Mouse (Mus musculus): ENCODE data around the gene Parva. TPM values are rescaled to one million over a fixed set of nuclear protein-coding genes. Genes with fewer than 3 reads are reported as not detected.

Parva gene
- polyA plus RNA-seq, 1 experiment from 2014 or later, result 18.4 TPM

DNA sequence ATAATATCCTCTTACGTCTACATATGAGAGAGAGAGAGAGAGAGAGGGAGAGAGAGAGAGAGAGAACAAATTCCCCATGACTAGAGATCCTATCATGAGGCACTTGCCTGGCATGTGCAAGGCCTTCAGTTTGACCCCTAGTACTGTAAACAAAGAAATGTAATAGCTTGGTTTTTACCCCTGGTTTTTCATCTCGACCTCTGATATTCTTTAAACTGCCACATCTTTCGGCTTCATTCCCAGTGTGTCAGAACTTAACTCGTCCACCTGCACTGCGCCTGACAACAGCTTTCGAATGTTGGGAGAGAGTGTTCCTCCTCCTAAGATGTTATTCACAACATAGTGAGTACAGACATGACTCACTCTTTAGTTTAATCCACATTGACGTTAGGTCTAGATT is 69.6 kb downstream of the Parva start:
- Histone ChIP-seq H3K27ac (ENCODE audit: low read depth, low read length) (no peak overlapping the region), H3K4me1 (ENCODE audit: control insufficient read depth, insufficient read depth, low read length) (peaks cover 13% of the 10 kb centered on the region), H3K9me3 (ENCODE audit: control insufficient read depth, low read length) (no peaks in the 10 kb centered on the region), H3K36me3 (ENCODE audit: control insufficient read depth, insufficient read depth, low read length) (no peaks in the 10 kb centered on the region), H3K9ac (replicated peaks; ENCODE audit: low read depth, low read length) (no peak overlapping the region), H3K27me3 (ENCODE audit: control insufficient read depth, insufficient read depth, low read length) (no peaks in the 10 kb centered on the region), H3K4me2 (ENCODE audit: low read depth, low read length) (no peak overlapping the region), H3K4me3 (ENCODE audit: low read depth, low read length) (no peak overlapping the region)
- ATAC-seq (ENCODE audit: low read depth), result no peak
- 73% methylated on average over 7 of the region's 7 CpGs for WGBS

DNA sequence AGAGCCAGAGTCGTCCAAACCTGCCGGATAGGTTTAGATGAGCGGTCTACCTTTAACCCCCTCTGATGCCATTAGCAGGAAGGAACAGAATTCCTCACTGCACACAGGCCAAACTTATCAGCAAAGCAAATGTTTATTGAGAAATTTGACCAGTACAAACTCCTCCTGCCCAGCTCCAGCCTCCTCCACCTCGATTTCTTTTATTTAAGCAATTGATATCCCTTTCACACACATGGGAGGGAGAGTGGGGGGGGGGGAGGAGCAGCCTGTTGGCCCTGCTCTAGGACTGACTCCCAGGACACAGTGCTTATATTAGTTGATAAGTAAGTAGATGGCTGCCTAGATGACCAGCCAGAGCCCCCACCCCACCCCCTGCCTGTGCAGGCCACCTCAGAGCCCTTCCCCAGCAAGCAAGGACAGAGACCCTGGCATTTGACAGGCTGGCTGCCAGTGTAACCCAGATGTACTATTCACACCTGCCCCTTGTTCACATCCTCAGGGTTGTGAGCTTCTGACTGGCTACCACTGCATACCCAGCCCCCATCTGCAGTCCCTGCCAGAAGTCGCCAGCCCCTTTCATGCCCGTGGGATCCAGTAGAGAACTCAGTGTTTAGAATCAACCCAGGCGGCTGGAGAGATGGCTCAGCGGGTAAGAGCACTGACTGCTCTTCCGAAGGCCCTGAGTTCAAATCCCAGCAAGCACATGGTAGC is 71.4 kb downstream of the Parva start:
- Histone ChIP-seq H3K4me3 (ENCODE audit: low read depth, low read length) (no peak overlapping the region), H3K4me2 (ENCODE audit: low read depth, low read length) (no peak overlapping the region), H3K27me3 (ENCODE audit: control insufficient read depth, insufficient read depth, low read length) (no peaks in the 10 kb centered on the region), H3K36me3 (ENCODE audit: control insufficient read depth, insufficient read depth, low read length) (no peaks in the 10 kb centered on the region), H3K9me3 (ENCODE audit: control insufficient read depth, low read length) (no peaks in the 10 kb centered on the region), H3K9ac (replicated peaks; ENCODE audit: low read depth, low read length) (no peak overlapping the region), H3K27ac (ENCODE audit: low read depth, low read length) (no peak overlapping the region), H3K4me1 (ENCODE audit: control insufficient read depth, insufficient read depth, low read length) (peaks cover 30% of the 10 kb centered on the region)
- no peak for ATAC-seq (ENCODE audit: low read depth)
- 60% methylated on average over 9 of the region's 9 CpGs for WGBS

GRCm38 (mm10) chr7:112499453-112500133 is 72.3 kb downstream of the Parva start:
- Histone ChIP-seq H3K36me3 (ENCODE audit: control insufficient read depth, insufficient read depth, low read length) (no peaks in the 10 kb centered on the region), H3K4me3 (ENCODE audit: low read depth, low read length) (no peak overlapping the region), H3K4me2 (ENCODE audit: low read depth, low read length) (no peak overlapping the region), H3K27ac (ENCODE audit: low read depth, low read length) (no peak overlapping the region), H3K9me3 (ENCODE audit: control insufficient read depth, low read length) (no peaks in the 10 kb centered on the region), H3K27me3 (ENCODE audit: control insufficient read depth, insufficient read depth, low read length) (no peaks in the 10 kb centered on the region), H3K9ac (replicated peaks; ENCODE audit: low read depth, low read length) (no peak overlapping the region), H3K4me1 (ENCODE audit: control insufficient read depth, insufficient read depth, low read length) (peaks cover 30% of the 10 kb centered on the region)
- 21% methylated on average over 10 of the region's 10 CpGs for WGBS
- ATAC-seq (ENCODE audit: low read depth), result peak; percentile 32; the same call in 1 of the 2 replicates

DNA sequence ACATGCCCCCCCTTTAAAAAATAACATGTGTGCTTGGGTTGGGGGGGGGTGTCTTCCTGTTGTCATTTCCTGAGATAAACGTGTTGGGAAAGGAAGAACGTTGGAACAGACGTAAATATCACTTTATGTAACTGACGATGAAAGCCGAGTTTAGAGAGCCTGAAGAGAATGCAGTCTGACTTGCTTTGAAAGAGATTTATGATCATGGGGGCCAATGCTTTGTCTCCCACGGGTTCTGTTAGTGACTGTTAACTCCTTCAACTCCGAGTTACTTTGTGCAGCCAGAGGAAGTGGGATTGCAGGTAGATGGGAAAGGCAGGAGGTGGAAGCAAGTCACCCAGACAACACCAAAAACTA is 72.8 kb downstream of the Parva start:
- H3K27me3 ChIP-seq (ENCODE audit: control insufficient read depth, insufficient read depth, low read length), result no peaks in the 10 kb centered on the region
- H3K4me2 ChIP-seq (ENCODE audit: low read depth, low read length), result no peak overlapping the region
- no peak overlapping the region for H3K27ac ChIP-seq (ENCODE audit: low read depth, low read length)
- ATAC-seq (ENCODE audit: low read depth), result no peak
- H3K36me3 ChIP-seq (ENCODE audit: control insufficient read depth, insufficient read depth, low read length), result no peaks in the 10 kb centered on the region
- WGBS, result 1% methylated on average over 7 of the region's 7 CpGs
- no peaks in the 10 kb centered on the region for H3K9me3 ChIP-seq (ENCODE audit: control insufficient read depth, low read length)
- H3K4me1 ChIP-seq (ENCODE audit: control insufficient read depth, insufficient read depth, low read length), result peaks cover 30% of the 10 kb centered on the region
- no peak overlapping the region for H3K9ac ChIP-seq (replicated peaks; ENCODE audit: low read depth, low read length)
- H3K4me3 ChIP-seq (ENCODE audit: low read depth, low read length), result no peak overlapping the region

DNA sequence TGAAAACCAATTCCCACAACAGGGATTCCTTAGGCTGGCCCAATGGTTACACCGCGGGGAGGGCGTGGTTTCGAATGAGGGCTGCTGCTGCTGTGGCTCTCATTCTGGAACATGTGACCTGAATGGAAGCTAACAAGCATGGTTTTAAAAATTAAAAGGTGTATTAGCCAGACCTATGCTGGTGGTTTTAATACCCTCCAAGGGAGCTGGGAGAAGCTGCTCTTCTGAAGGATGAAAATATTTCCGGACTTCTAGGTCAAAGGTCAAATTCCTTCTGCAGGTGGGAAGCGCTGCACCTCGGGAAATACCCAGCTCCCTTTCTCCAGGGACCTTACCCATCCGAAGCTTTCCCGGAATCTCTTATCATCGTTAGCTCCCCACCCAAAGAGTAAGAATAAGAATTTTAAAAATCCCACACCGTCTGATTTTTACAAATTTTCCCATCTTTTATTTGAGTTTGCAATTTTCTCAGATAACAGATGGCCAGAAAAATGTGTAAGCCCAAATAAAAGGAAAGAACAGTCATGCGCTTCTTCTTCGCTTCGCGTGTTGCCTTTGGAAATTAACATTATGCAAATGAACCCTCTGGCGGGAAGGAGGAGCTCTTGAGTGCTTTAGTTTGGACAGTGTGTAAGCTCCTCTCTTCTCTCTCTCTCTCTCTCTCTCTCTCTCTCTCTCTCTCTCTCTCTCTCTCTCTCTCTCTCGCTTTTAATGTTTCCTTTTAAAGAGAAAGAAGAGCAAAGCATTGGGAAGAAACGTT is 74.9 kb downstream of the Parva start:
- Histone ChIP-seq H3K27ac (ENCODE audit: low read depth, low read length) (no peak overlapping the region), H3K4me2 (ENCODE audit: low read depth, low read length) (peak overlapping the region; percentile 32; the same call in 1 of the 2 replicates), H3K9me3 (ENCODE audit: control insufficient read depth, low read length) (no peaks in the 10 kb centered on the region), H3K36me3 (ENCODE audit: control insufficient read depth, insufficient read depth, low read length) (no peaks in the 10 kb centered on the region), H3K27me3 (ENCODE audit: control insufficient read depth, insufficient read depth, low read length) (no peaks in the 10 kb centered on the region), H3K4me1 (ENCODE audit: control insufficient read depth, insufficient read depth, low read length) (peaks cover 30% of the 10 kb centered on the region), H3K4me3 (ENCODE audit: low read depth, low read length) (no peak overlapping the region), H3K9ac (replicated peaks; ENCODE audit: low read depth, low read length) (no peak overlapping the region)
- ATAC-seq (ENCODE audit: low read depth), result 0 out of 2 replicates have a peak, but pooled peaks have one; percentile 44
- 25% methylated on average over 18 of the region's 18 CpGs for WGBS

GRCm38 (mm10) chr7:112502845-112503244 is 75.5 kb downstream of the Parva start:
- Histone ChIP-seq H3K4me2 (ENCODE audit: low read depth, low read length) (peak overlapping the region; percentile 32; the same call in 1 of the 2 replicates), H3K27ac (ENCODE audit: low read depth, low read length) (0 out of 2 replicates have a peak overlapping the region, but pooled peaks have one; percentile 44), H3K9ac (replicated peaks; ENCODE audit: low read depth, low read length) (no peak overlapping the region), H3K9me3 (ENCODE audit: control insufficient read depth, low read length) (no peaks in the 10 kb centered on the region), H3K4me1 (ENCODE audit: control insufficient read depth, insufficient read depth, low read length) (peaks cover 30% of the 10 kb centered on the region), H3K27me3 (ENCODE audit: control insufficient read depth, insufficient read depth, low read length) (no peaks in the 10 kb centered on the region), H3K4me3 (ENCODE audit: low read depth, low read length) (no peak overlapping the region), H3K36me3 (ENCODE audit: control insufficient read depth, insufficient read depth, low read length) (no peaks in the 10 kb centered on the region)
- 25% methylated on average over 5 of the region's 5 CpGs for WGBS
- no peak for ATAC-seq (ENCODE audit: low read depth)

- no peak for ATAC-seq (ENCODE audit: low read depth)
Observed at GRCm38 (mm10) chr7:112503448-112503847, 76.1 kb downstream of the Parva start.

GRCm38 (mm10) chr7:112503917-112504316 is 76.6 kb downstream of the Parva start:
- H3K27ac ChIP-seq (ENCODE audit: low read depth, low read length), result no peak overlapping the region
- no peaks in the 10 kb centered on the region for H3K27me3 ChIP-seq (ENCODE audit: control insufficient read depth, insufficient read depth, low read length)
- H3K9me3 ChIP-seq (ENCODE audit: control insufficient read depth, low read length), result no peaks in the 10 kb centered on the region
- no peak overlapping the region for H3K4me3 ChIP-seq (ENCODE audit: low read depth, low read length)
- H3K9ac ChIP-seq (replicated peaks; ENCODE audit: low read depth, low read length), result no peak overlapping the region
- peaks cover 30% of the 10 kb centered on the region for H3K4me1 ChIP-seq (ENCODE audit: control insufficient read depth, insufficient read depth, low read length)
- H3K4me2 ChIP-seq (ENCODE audit: low read depth, low read length), result no peak overlapping the region
- H3K36me3 ChIP-seq (ENCODE audit: control insufficient read depth, insufficient read depth, low read length), result no peaks in the 10 kb centered on the region
- WGBS, result 63% methylated on average over 3 of the region's 3 CpGs
- ATAC-seq (ENCODE audit: low read depth), result no peak

More at GRCm38 (mm10) chr7:112503448-112503847, 76.1 kb downstream of the Parva start:
- no peak overlapping the region for H3K4me3 ChIP-seq (ENCODE audit: low read depth, low read length)
- H3K27me3 ChIP-seq (ENCODE audit: control insufficient read depth, insufficient read depth, low read length), result no peaks in the 10 kb centered on the region
- H3K9ac ChIP-seq (replicated peaks; ENCODE audit: low read depth, low read length), result no peak overlapping the region
- no peaks in the 10 kb centered on the region for H3K9me3 ChIP-seq (ENCODE audit: control insufficient read depth, low read length)
- H3K4me1 ChIP-seq (ENCODE audit: control insufficient read depth, insufficient read depth, low read length), result peaks cover 30% of the 10 kb centered on the region
- no peak overlapping the region for H3K4me2 ChIP-seq (ENCODE audit: low read depth, low read length)
- WGBS, result 23% methylated on average over 6 of the region's 6 CpGs
- no peaks in the 10 kb centered on the region for H3K36me3 ChIP-seq (ENCODE audit: control insufficient read depth, insufficient read depth, low read length)
- H3K27ac ChIP-seq (ENCODE audit: low read depth, low read length), result peak overlapping the region; percentile 44; the same call in 1 of the 2 replicates

DNA sequence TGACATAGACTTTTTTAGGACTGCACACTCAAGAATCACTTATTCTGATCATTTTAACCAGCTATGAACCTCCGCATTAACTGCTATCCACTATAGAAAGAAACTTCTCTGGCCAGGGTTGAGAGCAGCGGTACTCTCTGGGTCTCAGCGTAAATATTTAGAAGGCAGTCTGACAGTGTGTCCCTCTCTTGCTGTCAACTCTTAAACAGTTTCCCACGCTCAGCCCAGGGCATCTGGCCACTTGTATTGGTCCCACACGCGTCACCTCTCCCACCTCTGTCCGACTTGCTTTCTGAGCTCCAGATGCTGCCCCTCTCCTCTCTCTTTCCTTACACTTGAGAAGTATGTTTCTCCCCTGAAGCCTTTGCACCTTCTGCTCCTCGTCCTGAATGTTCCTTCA is 81.8 kb downstream of the Parva start:
- H3K4me1 ChIP-seq (ENCODE audit: control insufficient read depth, insufficient read depth, low read length), result no peaks in the 10 kb centered on the region
- H3K36me3 ChIP-seq (ENCODE audit: control insufficient read depth, insufficient read depth, low read length), result no peaks in the 10 kb centered on the region
- H3K9me3 ChIP-seq (ENCODE audit: control insufficient read depth, low read length), result no peaks in the 10 kb centered on the region
- WGBS, result 78% methylated on average over 8 of the region's 8 CpGs
- no peak overlapping the region for H3K27ac ChIP-seq (ENCODE audit: low read depth, low read length)
- no peak overlapping the region for H3K4me3 ChIP-seq (ENCODE audit: low read depth, low read length)
- no peak for ATAC-seq (ENCODE audit: low read depth)
- no peak overlapping the region for H3K9ac ChIP-seq (replicated peaks; ENCODE audit: low read depth, low read length)
- no peaks in the 10 kb centered on the region for H3K27me3 ChIP-seq (ENCODE audit: control insufficient read depth, insufficient read depth, low read length)
- no peak overlapping the region for H3K4me2 ChIP-seq (ENCODE audit: low read depth, low read length)
